Mouse (Mus musculus) kidney, adult 2 months (tissue): Measurements from ENCODE around the gene Fam241a. TPM values are rescaled to one million over a fixed set of nuclear protein-coding genes. Genes with fewer than 3 reads are reported as not detected.

Experiments used
- DNase-seq: peaks from one replicate; pipeline ENCODE4 v3.0.0; 2021
- H3K27ac ChIP-seq: fragments of 200-500 bp; 2 replicates; pipeline ENCODE4 v1.5.1; 2012; ENCODE audit warnings: low read depth, low read length, control low read depth, inconsistent platforms; ENCODE audit not compliant: insufficient read depth
- H3K27me3 ChIP-seq: fragments of 200-500 bp; replicated peaks from 2 replicates; pipeline ENCODE4 v1.6.1; 2012; ENCODE audit warnings: mild to moderate bottlenecking, moderate library complexity, low read length, inconsistent platforms; ENCODE audit not compliant: control insufficient read depth, insufficient read depth
- H3K36me3 ChIP-seq: fragments of 200-500 bp; 2 replicates; pipeline ENCODE4 v1.6.1; 2012; ENCODE audit warnings: mild to moderate bottlenecking, moderate library complexity, low read length, inconsistent platforms; ENCODE audit not compliant: control insufficient read depth, insufficient read depth
- H3K4me1 ChIP-seq: fragments of 200-500 bp; 2 replicates; pipeline ENCODE4 v1.6.1; 2011; ENCODE audit warnings: low read length; ENCODE audit not compliant: control insufficient read depth, insufficient read depth
- H3K4me3 ChIP-seq: fragments of 200-500 bp; 2 replicates; pipeline ENCODE4 v1.5.1; 2011; ENCODE audit warnings: mild to moderate bottlenecking, low read depth, low read length, control low read depth; ENCODE audit not compliant: insufficient read depth
- CTCF ChIP-seq: fragments of 200-500 bp; conservative IDR thresholded peaks from 2 replicates; pipeline ENCODE4 v1.5.1; 2011; ENCODE audit warnings: low read depth, mild to moderate bottlenecking, control low read depth, low read length, moderate library complexity, mixed read lengths; ENCODE audit not compliant: insufficient read depth, insufficient read length
- POLR2A ChIP-seq: fragments of 200-500 bp; IDR thresholded peaks from one replicate; pipeline ENCODE4 v1.6.1; 2011; ENCODE audit warnings: low read depth, low read length, control low read depth
- WGBS: fragments of 180-500 bp; shearing (Covaris S2); methylation state at CpG from one replicate; pipeline ENCODE4 v1.1.7; 2018; 5-methylcytosine and 5-hydroxymethylcytosine counted together
- polyA plus RNA-seq: library from polyadenylated mRNA; depleted of rRNA; stranded (reverse); fragments of >200 nt; gene quantifications from 2 replicates; pipeline ENCODE4 v1.2.3, GENCODE M21; 2012

Gene Fam241a
- polyA plus RNA-seq, 1 experiment = 3.6 TPM

DNA sequence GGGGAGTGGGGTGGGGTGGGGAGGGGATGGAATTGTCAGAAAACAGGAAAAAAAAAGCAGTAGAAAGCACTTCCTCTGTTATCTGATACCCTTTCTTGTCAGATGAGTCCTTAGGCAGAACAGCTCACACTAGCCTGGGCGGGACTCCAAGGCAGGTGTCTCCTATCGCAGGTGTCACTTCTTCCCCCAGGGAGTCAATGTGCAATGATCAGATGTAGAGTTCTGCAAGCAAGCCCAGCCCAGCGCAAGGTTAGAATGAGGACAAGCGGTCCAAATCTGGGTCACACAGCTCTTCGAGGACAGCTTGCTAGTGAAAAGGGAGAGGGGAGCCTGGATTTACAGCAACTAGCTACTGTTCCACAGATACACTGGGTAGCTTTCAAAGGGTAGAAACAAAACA lies 26.0 kb upstream of the Fam241a start:
- TF ChIP-seq POLR2A = no peak
- no peak for TF ChIP-seq CTCF

DNA sequence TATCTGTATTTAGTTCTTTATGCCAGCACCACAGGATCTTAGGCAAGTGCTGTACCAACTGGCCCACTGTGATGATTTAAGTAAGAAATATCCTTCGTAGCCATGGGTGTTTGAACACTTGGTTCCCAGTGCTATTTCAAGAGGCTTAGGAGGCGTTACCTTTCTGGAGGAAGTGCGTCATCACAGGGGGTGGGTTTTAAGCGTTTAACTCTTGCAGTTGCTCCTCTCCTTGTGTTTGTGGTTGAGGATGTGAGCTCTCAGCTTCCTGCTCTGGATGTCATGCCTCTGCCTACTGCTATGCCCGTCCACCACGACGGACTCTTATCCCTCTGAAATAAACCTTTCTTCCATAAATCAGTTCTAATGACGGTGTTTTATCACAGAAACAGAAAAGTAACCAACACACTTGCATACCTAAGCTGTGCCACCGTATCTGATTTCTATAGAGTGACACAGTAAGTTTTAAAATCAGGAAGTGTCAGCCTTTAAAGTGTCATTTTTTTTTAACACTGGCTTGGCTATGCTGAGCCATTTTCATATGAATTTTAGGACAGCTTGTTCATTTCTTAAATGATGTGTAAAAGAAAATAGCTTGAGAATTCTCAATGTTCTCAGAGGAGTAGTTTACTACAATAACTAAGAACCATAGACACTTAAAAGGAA lies 22.0 kb upstream of the Fam241a start:
- no peak overlapping the region for H3K27ac ChIP-seq
- H3K4me1 ChIP-seq = no peaks in the 10 kb centered on the region
- no peaks in the 10 kb centered on the region; the same call in 1 of the 2 replicates for H3K27me3 ChIP-seq
- H3K36me3 ChIP-seq = no peaks in the 10 kb centered on the region
- DNase-seq = no peak
- TF ChIP-seq POLR2A = no peak
- TF ChIP-seq CTCF = no peak
- WGBS = 57% methylated on average over 9 of the region's 9 CpGs
- no peak overlapping the region for H3K4me3 ChIP-seq

More for the DNA sequence above, 26.0 kb upstream of the Fam241a start:
- Histone ChIP-seq H3K27ac (no peak overlapping the region), H3K4me3 (no peak overlapping the region), H3K27me3 (no peaks in the 10 kb centered on the region), H3K36me3 (no peaks in the 10 kb centered on the region), H3K4me1 (no peaks in the 10 kb centered on the region)
- 55% methylated on average over 5 of the region's 5 CpGs for WGBS
- DNase-seq = no peak

DNA sequence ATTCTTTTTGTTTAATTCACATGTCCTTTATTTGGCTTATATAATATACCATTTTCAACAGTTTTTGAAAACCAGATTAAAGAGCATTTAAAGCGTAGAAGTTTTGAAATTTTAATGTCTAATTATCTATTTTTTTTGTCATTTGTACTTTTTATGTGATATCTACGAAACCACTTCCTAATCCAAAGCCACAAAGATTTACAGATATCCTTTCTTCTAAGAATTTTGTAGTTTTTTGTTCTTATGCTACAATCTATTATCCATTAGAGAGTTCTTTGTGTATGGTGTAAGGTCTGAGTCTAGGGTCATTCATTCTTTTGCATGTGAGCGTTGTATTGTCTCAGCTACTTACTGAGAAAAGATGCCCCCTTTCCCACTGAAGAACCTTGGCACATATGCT lies 21.4 kb upstream of the Fam241a start:
- H3K27ac ChIP-seq = no peak overlapping the region
- H3K36me3 ChIP-seq = no peaks in the 10 kb centered on the region
- H3K4me1 ChIP-seq = no peaks in the 10 kb centered on the region
- TF ChIP-seq CTCF (no peak), POLR2A (no peak)
- DNase-seq = no peak
- H3K4me3 ChIP-seq = no peak overlapping the region
- no peaks in the 10 kb centered on the region; the same call in 1 of the 2 replicates for H3K27me3 ChIP-seq
- WGBS = 89% methylated on average over 3 of the region's 3 CpGs

DNA sequence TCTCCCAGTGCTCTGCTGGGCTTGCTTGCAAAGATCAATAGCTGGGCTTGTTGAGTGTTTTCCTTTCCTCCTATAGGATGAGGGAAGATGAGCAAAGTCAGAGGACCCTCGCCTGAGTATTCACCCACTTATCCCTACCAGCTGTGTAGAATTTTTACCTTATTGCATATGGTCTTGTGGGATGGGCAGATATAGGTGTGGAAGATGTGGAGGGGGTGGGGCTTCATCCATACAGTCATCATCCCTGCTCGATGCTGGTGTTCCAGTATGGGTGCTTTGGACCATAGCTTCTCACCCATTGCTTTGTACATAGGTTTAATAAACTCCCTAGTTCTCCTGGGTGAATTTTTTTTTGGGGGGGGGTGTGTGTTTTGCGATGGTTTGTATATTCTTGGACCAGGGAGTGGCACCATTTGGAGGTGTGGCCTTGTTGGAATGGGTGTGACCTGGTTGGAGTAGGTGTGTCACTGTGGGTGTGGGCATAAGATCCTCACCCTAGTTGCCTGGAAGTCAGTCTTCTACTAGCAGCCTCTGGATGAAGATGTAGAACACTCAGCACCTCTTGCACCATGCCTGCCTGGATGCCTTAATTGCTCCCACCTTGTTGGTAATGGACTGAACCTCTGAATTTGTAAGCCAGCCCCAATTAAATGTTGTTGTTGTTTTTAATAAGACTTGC lies 19.7 kb upstream of the Fam241a start:
- no peaks in the 10 kb centered on the region for H3K36me3 ChIP-seq
- no peak overlapping the region for H3K27ac ChIP-seq
- no peak overlapping the region for H3K4me3 ChIP-seq
- no peaks in the 10 kb centered on the region for H3K4me1 ChIP-seq
- no peak for DNase-seq
- TF ChIP-seq POLR2A (no peak), CTCF (no peak)
- 87% methylated on average over 3 of the region's 3 CpGs for WGBS
- no peaks in the 10 kb centered on the region; the same call in 1 of the 2 replicates for H3K27me3 ChIP-seq

DNA sequence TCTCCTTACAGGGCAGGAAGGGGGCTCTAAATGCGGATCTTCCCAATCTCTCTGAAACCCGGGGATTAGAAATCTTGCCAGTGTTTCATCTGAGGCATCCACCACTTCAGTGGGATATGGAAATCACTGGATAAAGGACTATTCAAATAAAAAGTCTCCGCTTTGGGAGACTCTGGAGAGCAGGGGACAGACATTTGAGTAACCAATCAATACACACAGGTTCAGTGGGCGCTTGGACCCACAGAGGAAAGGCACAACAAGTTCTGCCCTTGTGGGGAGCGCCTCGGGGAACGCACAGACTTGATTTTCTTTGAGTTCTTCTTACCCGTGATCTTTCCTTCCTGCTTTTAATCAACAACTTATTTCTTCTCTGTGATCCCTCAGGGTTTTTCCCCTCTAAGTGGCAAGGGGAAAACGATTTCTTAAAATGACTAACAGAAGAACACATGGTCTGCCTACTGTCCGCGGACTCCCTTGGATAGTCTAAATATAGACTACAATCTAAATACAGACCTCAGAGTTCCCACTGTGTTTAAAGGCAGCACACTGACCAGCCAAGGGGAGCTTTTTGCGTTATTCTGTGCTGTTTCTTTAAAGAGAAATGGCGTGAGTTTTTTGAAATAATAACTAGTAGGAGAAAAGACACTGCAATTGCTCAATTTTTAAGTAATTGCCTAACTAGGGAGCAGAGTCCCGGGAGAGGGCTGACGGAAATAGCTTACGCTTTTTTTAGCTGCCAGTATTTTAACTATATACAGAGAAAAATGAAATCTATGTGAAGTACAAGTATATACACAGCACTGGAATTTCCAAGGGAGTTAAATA lies 18.0 kb upstream of the Fam241a start:
- TF ChIP-seq POLR2A (no peak), CTCF (no peak)
- H3K36me3 ChIP-seq = no peaks in the 10 kb centered on the region
- 60% methylated on average over 16 of the region's 16 CpGs for WGBS
- no peaks in the 10 kb centered on the region for H3K4me1 ChIP-seq
- no peaks in the 10 kb centered on the region; the same call in 1 of the 2 replicates for H3K27me3 ChIP-seq
- no peak overlapping the region for H3K27ac ChIP-seq
- DNase-seq = peak; percentile 8
- no peak overlapping the region for H3K4me3 ChIP-seq

DNA sequence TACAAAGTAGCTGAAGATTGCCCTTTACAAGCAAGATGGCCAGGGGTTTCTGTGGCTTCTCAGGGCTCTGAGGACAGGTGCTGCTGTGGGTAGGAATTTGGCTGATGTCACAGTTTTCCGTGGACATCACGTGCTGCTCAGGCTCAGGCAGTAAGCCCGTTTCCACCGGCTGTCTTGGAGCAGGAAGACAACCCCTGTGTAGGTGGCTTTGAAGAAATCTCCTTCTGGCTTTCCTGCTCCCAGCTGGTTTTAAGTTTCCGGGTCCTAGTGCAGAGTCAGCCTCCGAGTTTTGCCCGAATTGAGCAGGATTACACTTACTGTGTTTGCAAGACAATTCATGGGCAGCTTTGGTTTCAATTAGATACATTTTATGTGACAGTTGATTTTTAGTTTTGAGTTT lies 13.8 kb upstream of the Fam241a start:
- Histone ChIP-seq H3K27ac (no peak overlapping the region), H3K4me3 (no peak overlapping the region), H3K4me1 (no peaks in the 10 kb centered on the region), H3K27me3 (no peaks in the 10 kb centered on the region; the same call in 1 of the 2 replicates), H3K36me3 (no peaks in the 10 kb centered on the region)
- WGBS = 51% methylated on average over 7 of the region's 7 CpGs
- TF ChIP-seq CTCF (no peak), POLR2A (no peak)
- DNase-seq = no peak
